Mouse (Mus musculus) kidney, adult 11 months (tissue): Measurements from ENCODE around the gene Esp31.

Experiments
- DNase-seq: peaks from one replicate; pipeline ENCODE4 v3.0.0; 2022

Esp31 gene

DNA sequence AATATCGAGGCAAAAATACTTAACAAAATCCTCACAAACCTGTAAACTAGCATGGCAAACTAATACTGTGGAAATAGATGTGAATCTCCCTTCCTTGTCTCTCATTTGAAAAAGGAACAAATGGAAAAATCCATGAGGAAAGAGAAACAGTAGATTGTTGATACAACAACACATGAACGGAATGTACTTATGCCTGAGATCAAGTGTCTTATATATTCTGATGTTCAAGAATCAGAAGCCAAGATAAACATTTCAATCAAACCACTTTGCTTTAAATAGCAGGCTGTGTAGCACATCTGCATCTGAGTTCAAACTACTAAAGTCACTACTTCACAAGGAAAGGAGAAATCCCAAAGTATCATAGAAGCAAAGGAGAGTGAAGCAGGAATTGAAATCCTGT, at the start of gene Esp31:
Esp31 (plus strand) TSS at position 301 of the 400 bp plus-strand sequence.
- no peak for DNase-seq
